Mouse (Mus musculus): ENCODE measurements around the gene Rpl41.

DNA sequence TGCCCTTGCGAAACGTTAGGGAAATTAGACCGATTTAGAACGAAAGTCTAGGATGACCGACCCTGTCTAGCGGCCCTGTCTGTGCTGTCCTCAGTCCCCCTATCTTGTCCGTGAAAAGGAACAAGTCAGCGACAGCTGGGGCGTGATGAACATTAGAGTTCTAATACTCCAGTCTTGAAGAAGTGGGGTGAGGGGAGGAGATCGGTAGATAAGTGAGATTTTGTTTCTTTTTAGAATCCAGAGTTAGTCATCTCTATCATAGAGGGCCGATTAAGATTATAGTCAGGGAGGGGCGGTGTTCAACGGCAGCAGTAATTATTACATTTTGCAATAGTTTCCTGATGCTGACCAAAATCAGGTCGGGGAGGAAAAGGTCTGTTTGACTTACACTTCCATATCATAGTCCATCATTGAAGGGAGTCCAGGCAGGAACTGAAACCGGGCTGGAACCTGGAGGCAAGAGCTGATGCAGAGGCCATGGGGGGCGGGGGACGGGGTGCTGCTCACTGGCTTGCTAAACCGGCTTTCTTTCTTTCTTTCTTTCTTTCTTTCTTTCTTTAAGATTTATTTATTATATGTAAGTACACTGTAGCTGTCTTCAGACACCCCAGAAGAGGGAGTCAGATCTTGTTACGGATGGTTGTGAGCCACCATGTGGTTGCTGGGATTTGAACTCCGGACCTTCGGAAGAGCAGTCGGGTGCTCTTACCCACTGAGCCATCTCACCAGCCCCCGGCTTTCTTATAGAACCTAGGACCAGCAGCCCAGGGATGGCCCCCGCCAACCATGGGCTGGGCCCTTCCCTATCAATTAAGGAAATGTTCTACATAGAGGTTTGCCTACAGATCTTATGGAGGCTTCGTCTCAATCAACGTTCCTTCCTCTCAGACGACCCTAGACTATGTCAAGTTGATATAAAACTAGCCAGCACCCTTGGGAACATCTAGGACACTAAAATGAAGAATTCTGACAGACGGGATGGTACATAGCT is 22.4 kb downstream of the Rpl41 start:
- TF ChIP-seq POLR2A (IDR thresholded peaks at IDR 0.05; ENCODE audit: low read depth, low read length), result no peak
- TF ChIP-seq CTCF (IDR thresholded peaks at IDR 0.05; ENCODE audit: extremely low read depth, insufficient read depth, insufficient read length, insufficient replicate concordance), result no peak

Measured in spleen, adult 2 months (tissue).